Comparison of ENCODE assay signal across 16 mouse cellular contexts in the genomic region with DNA sequence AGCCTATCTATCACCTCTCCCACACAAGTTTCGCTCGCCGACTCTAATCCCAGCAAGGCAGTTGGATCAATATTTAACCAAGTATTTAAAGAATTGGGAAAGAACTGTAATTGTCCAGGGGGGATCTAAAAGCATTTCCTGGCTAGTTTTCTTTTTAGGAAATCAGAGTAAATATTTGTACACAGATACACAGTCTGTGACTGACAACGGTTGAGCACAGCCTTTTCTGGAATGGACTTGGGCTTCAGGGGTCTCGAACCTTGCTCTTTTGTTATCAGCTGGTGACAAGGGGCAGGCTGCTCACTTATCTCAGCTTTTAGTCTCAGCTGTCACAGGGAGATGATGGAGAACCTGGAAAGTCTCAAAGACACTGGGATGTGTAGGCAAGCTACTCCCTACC. TPM values are rescaled to one million over a fixed set of nuclear protein-coding genes. Genes with fewer than 3 reads are reported as not detected.
"Had no signal": no experiment of that assay in that cellular context is flagged by ENCODE, and none has a peak within 500 bp of the region (broad histone marks: within the 10 kb centered on the region; RNA-seq: fewer than 3 reads in every experiment).

No protein-coding gene starts in this region.

- H3K4me2 ChIP-seq: hindbrain, embryonic 15.5 days; limb, embryonic 12.5 days; limb, embryonic 15.5 days; lung, embryonic 14.5 days; midbrain, embryonic 13.5 days had no signal

- H3K27ac ChIP-seq: hindbrain, embryonic 15.5 days; limb, embryonic 12.5 days; limb, embryonic 15.5 days; macrophage; midbrain, embryonic 13.5 days; stomach, postnatal 0 days had no signal

- H3K9ac ChIP-seq: hindbrain, embryonic 15.5 days; limb, embryonic 12.5 days; limb, embryonic 15.5 days; lung, embryonic 14.5 days; midbrain, embryonic 13.5 days had no signal

- H3K9me3 ChIP-seq: hindbrain, embryonic 15.5 days; limb, embryonic 12.5 days; limb, embryonic 15.5 days; midbrain, embryonic 13.5 days had no signal

- H3K4me1 ChIP-seq: hindbrain, embryonic 15.5 days; limb, embryonic 15.5 days; midbrain, embryonic 13.5 days had no signal

- ATAC-seq: intestine, postnatal 0 days; lung, postnatal 0 days; midbrain, embryonic 13.5 days had no signal

- H3K36me3 ChIP-seq: hindbrain, embryonic 15.5 days; limb, embryonic 12.5 days; limb, embryonic 15.5 days; midbrain, embryonic 13.5 days had no signal

- H3K4me3 ChIP-seq: hindbrain, embryonic 15.5 days; limb, embryonic 12.5 days; limb, embryonic 15.5 days; midbrain, embryonic 13.5 days had no signal

- H3K27me3 ChIP-seq: hindbrain, embryonic 15.5 days; limb, embryonic 12.5 days; limb, embryonic 15.5 days; midbrain, embryonic 13.5 days had no signal

- DNase-seq: left cerebral cortex, postnatal 4 days; lung, embryonic 14.5 days; right cerebral cortex, adult 18-20 months; right cerebral cortex, postnatal 14 days; right cerebral cortex, postnatal 4 days; thymus, adult 2 months; thymus, postnatal 25 days had no signal

RNA-seq across cellular contexts. Expression of a gene that starts 44.9 kb away (rescaled TPM):
- polyA plus RNA-seq: limb, embryonic 12.5 days; macrophage; neural tube, embryonic 11.5 days had no signal
